9 mouse cellular contexts compared by ENCODE assay signal in genomic region chr10:83182573-83182960, GRCm38 (mm10).
DNase-seq lines count a peak whose midpoint lies in the region; TF ChIP-seq lines count a peak whose summit lies in the region.
"Had no signal": no experiment of that assay in that cellular context is flagged by ENCODE, and none has a peak within 500 bp of the region (broad histone marks: within the 10 kb centered on the region; RNA-seq: fewer than 3 reads in every experiment).

No protein-coding gene starts in this region.

- no peaks in the 10 kb centered on the region for H3K36me3 ChIP-seq in heart, adult 2 months (ENCODE audit: control insufficient read depth, insufficient read depth, low read length)
- H3K36me3 ChIP-seq: midbrain, embryonic 12.5 days had no signal

- peaks cover 18% of the 10 kb centered on the region for H3K4me1 ChIP-seq in heart, adult 2 months (ENCODE audit: control insufficient read depth, insufficient read depth, low read length)

- TF ChIP-seq POLR2A in heart, adult 2 months (IDR thresholded peaks at IDR 0.05; ENCODE audit: insufficient read depth, low read depth, low read length), result no peak

- TF ChIP-seq CTCF in heart, adult 2 months (IDR thresholded peaks at IDR 0.05), result peak; percentile 70
- TF ChIP-seq CTCF in gastrocnemius, adult 2 months (IDR thresholded peaks at IDR 0.05), result peak; percentile 74
- peak; percentile 91 for TF ChIP-seq CTCF in layer of hippocampus, adult 2 months (conservative IDR thresholded peaks at IDR 0.05)

- peak; percentile 36 to 42 for DNase-seq in heart, adult 2 months
- no peak for DNase-seq in heart, postnatal 25 days (ENCODE audit: low spot score)
- peak; percentile 82 for DNase-seq in ZHBTc4 (ENCODE audit: low read depth, low spot score)
- DNase-seq in cerebellum, postnatal 4 days (ENCODE audit: low spot score in 2 of 2), result peak; percentile 67 to 83
- DNase-seq in gastrocnemius, adult 2 months, result peak; percentile 81
- DNase-seq in layer of hippocampus, adult 2 months (ENCODE audit: low spot score in 2 of 2), result peak; percentile 39 to 81
- peak; percentile 74 for DNase-seq in lung, postnatal 10 days
- peak; percentile 89 for DNase-seq in right cerebral cortex, postnatal 4 days

- no peaks in the 10 kb centered on the region for H3K79me2 ChIP-seq in heart, adult 2 months (replicated peaks; ENCODE audit: control insufficient read depth, insufficient read depth, low read length)

- WGBS in heart, adult 2 months, result 57% methylated on average over 8 of the region's 8 CpGs

- TF ChIP-seq EP300 in heart, adult 2 months (IDR thresholded peaks at IDR 0.05; ENCODE audit: insufficient read depth, low read depth, low read length), result no peak

- H3K27me3 ChIP-seq in heart, adult 2 months (ENCODE audit: control insufficient read depth, insufficient read depth, low read length), result no peaks in the 10 kb centered on the region
- H3K27me3 ChIP-seq: midbrain, embryonic 12.5 days had no signal

- H3K9ac ChIP-seq in heart, adult 2 months (ENCODE audit: low read depth, low read length), result no peak overlapping the region
- H3K9ac ChIP-seq: midbrain, embryonic 12.5 days had no signal

- H3K4me3 ChIP-seq in heart, adult 2 months, result no peak overlapping the region
- no peak overlapping the region for H3K4me3 ChIP-seq in gastrocnemius, adult 2 months
- no peak overlapping the region for H3K4me3 ChIP-seq in layer of hippocampus, adult 2 months
- H3K4me3 ChIP-seq: midbrain, embryonic 12.5 days had no signal

- H3K27ac ChIP-seq in heart, adult 2 months, result no peak overlapping the region
- peak overlapping the region; percentile 68; the same call in 1 of the 2 replicates for H3K27ac ChIP-seq in gastrocnemius, adult 2 months
- H3K27ac ChIP-seq in layer of hippocampus, adult 2 months, result peak overlapping the region; percentile 77
- H3K27ac ChIP-seq: midbrain, embryonic 12.5 days had no signal

- intact Hi-C loops in heart, adult 2 months (cut with DNase I), result loop anchor here (5.0 kb wide), 2 partner anchors 195 to 275 kb away; partner anchors contain the start of gene Chst11
- intact Hi-C loops in heart, postnatal 25 days (cut with DNase I), result loop anchor here (5.0 kb wide), 2 partner anchors 60 to 270 kb away; no protein-coding TSS in a partner anchor
- intact Hi-C loops in gastrocnemius, adult 2 months (cut with DNase I), result loop anchor here (2.0 to 10.0 kb wide), 2 partner anchors 198 to 274 kb away; partner anchors contain the start of gene Chst11
